Mouse (Mus musculus): ENCODE measurements at regions not wholly inside any gene's neighbourhood (a gene's known extent, or its start where the extent isn't known, plus 50 kb on each side); places are given as distances from the start of the nearest gene placed in this dataset.

GRCm38 (mm10) chr2:117769402-117770114, 342.1 kb upstream of the Thbs1 start:
- TF ChIP-seq HCFC1 (IDR thresholded peaks at IDR 0.05; ENCODE audit: borderline replicate concordance, insufficient read depth, low read length) (no peak), MAFK (IDR thresholded peaks at IDR 0.05; ENCODE audit: insufficient read depth, low read depth, low read length) (no peak), CHD2 (IDR thresholded peaks at IDR 0.05; ENCODE audit: low read depth, low read length) (no peak), ZC3H11A (IDR thresholded peaks at IDR 0.05; ENCODE audit: borderline replicate concordance, low read depth, low read length) (no peak), ZNF384 (IDR thresholded peaks at IDR 0.05; ENCODE audit: low read depth, low read length) (no peak)
- no peaks in the 10 kb centered on the region for H3K36me3 ChIP-seq (ENCODE audit: control insufficient read depth, insufficient read depth, low read length, poor library complexity, severe bottlenecking)
- no peaks in the 10 kb centered on the region for H3K4me1 ChIP-seq (ENCODE audit: control insufficient read depth in 2 of 2, insufficient read depth in 2 of 2, low read length in 2 of 2, poor library complexity in 1 of 2)
- no peak overlapping the region for H3K4me3 ChIP-seq (ENCODE audit: insufficient read depth in 1 of 2, low read depth in 1 of 2, low read length in 2 of 2, poor library complexity in 1 of 2, severe bottlenecking in 1 of 2)
- no peak overlapping the region for H3K9ac ChIP-seq (ENCODE audit: insufficient read depth, low read depth, low read length, poor library complexity, severe bottlenecking)
- DNase-seq (ENCODE audit: low read depth, low spot score): no peak
- no peak overlapping the region for H3K27ac ChIP-seq (ENCODE audit: insufficient read depth, low read depth, low read length, poor library complexity, severe bottlenecking)
- in situ Hi-C loops (cut with MboI; ENCODE audit: low sequenced_read_pairs in 2 of 2, unreplicated experiment in 2 of 2): no loop called here
- no peaks in the 10 kb centered on the region for H3K9me3 ChIP-seq (ENCODE audit: control insufficient read depth, insufficient read depth, low read depth, low read length)

- Histone ChIP-seq H3K27ac (ENCODE audit: insufficient read depth, low read depth, low read length, poor library complexity, severe bottlenecking) (no peak overlapping the region), H3K4me1 (ENCODE audit: control insufficient read depth in 2 of 2, insufficient read depth in 2 of 2, low read length in 2 of 2, poor library complexity in 1 of 2) (no peaks in the 10 kb centered on the region), H3K36me3 (ENCODE audit: control insufficient read depth, insufficient read depth, low read length, poor library complexity, severe bottlenecking) (no peaks in the 10 kb centered on the region), H3K4me3 (ENCODE audit: insufficient read depth in 1 of 2, low read depth in 1 of 2, low read length in 2 of 2, poor library complexity in 1 of 2, severe bottlenecking in 1 of 2) (no peak overlapping the region), H3K9ac (ENCODE audit: insufficient read depth, low read depth, low read length, poor library complexity, severe bottlenecking) (no peak overlapping the region), H3K9me3 (ENCODE audit: control insufficient read depth, insufficient read depth, low read depth, low read length) (no peaks in the 10 kb centered on the region)
- no peak for TF ChIP-seq MAFK (IDR thresholded peaks at IDR 0.05; ENCODE audit: insufficient read depth, low read depth, low read length)
- in situ Hi-C loops (cut with MboI; ENCODE audit: low sequenced_read_pairs in 2 of 2, unreplicated experiment in 2 of 2): no loop called here
- no peak for DNase-seq (ENCODE audit: low read depth, low spot score)
Measured at GRCm38 (mm10) chr2:117770115-117770485, 341.6 kb upstream of the Thbs1 start.

- Histone ChIP-seq H3K4me3 (ENCODE audit: insufficient read depth in 1 of 2, low read depth in 1 of 2, low read length in 2 of 2, poor library complexity in 1 of 2, severe bottlenecking in 1 of 2) (no peak overlapping the region), H3K9ac (ENCODE audit: insufficient read depth, low read depth, low read length, poor library complexity, severe bottlenecking) (no peak overlapping the region), H3K9me3 (ENCODE audit: control insufficient read depth, insufficient read depth, low read depth, low read length) (no peaks in the 10 kb centered on the region), H3K36me3 (ENCODE audit: control insufficient read depth, insufficient read depth, low read length, poor library complexity, severe bottlenecking) (no peaks in the 10 kb centered on the region), H3K4me1 (ENCODE audit: control insufficient read depth in 2 of 2, insufficient read depth in 2 of 2, low read length in 2 of 2, poor library complexity in 1 of 2) (no peaks in the 10 kb centered on the region), H3K27ac (ENCODE audit: insufficient read depth, low read depth, low read length, poor library complexity, severe bottlenecking) (no peak overlapping the region)
- TF ChIP-seq CHD2 (IDR thresholded peaks at IDR 0.05; ENCODE audit: low read depth, low read length): no peak
- TF ChIP-seq HCFC1 (IDR thresholded peaks at IDR 0.05; ENCODE audit: borderline replicate concordance, insufficient read depth, low read length): no peak
- peak; percentile 88 for TF ChIP-seq ZNF384 (IDR thresholded peaks at IDR 0.05; ENCODE audit: low read depth, low read length)
- no peak for TF ChIP-seq ZC3H11A (IDR thresholded peaks at IDR 0.05; ENCODE audit: borderline replicate concordance, low read depth, low read length)
- in situ Hi-C loops (cut with MboI; ENCODE audit: low sequenced_read_pairs in 2 of 2, unreplicated experiment in 2 of 2): no loop called here
- no peak for DNase-seq (ENCODE audit: low read depth, low spot score)
Measured at GRCm38 (mm10) chr2:117780287-117780686, 331.4 kb upstream of the Thbs1 start.

GRCm38 (mm10) chr2:117780816-117781215, 330.9 kb upstream of the Thbs1 start:
- H3K4me1 ChIP-seq (ENCODE audit: control insufficient read depth in 2 of 2, insufficient read depth in 2 of 2, low read length in 2 of 2, poor library complexity in 1 of 2): no peaks in the 10 kb centered on the region
- in situ Hi-C loops (cut with MboI; ENCODE audit: low sequenced_read_pairs in 2 of 2, unreplicated experiment in 2 of 2): no loop called here

GRCm38 (mm10) chr2:117787321-117787720, 324.4 kb upstream of the Thbs1 start:
- Histone ChIP-seq H3K4me3 (ENCODE audit: insufficient read depth in 1 of 2, low read depth in 1 of 2, low read length in 2 of 2, poor library complexity in 1 of 2, severe bottlenecking in 1 of 2) (no peak overlapping the region), H3K4me1 (ENCODE audit: control insufficient read depth in 2 of 2, insufficient read depth in 2 of 2, low read length in 2 of 2, poor library complexity in 1 of 2) (no peaks in the 10 kb centered on the region), H3K36me3 (ENCODE audit: control insufficient read depth, insufficient read depth, low read length, poor library complexity, severe bottlenecking) (no peaks in the 10 kb centered on the region), H3K9me3 (ENCODE audit: control insufficient read depth, insufficient read depth, low read depth, low read length) (no peaks in the 10 kb centered on the region), H3K9ac (ENCODE audit: insufficient read depth, low read depth, low read length, poor library complexity, severe bottlenecking) (no peak overlapping the region), H3K27ac (ENCODE audit: insufficient read depth, low read depth, low read length, poor library complexity, severe bottlenecking) (no peak overlapping the region)
- in situ Hi-C loops (cut with MboI; ENCODE audit: low sequenced_read_pairs in 2 of 2, unreplicated experiment in 2 of 2): no loop called here
- TF ChIP-seq HCFC1 (IDR thresholded peaks at IDR 0.05; ENCODE audit: borderline replicate concordance, insufficient read depth, low read length) (no peak), ZC3H11A (IDR thresholded peaks at IDR 0.05; ENCODE audit: borderline replicate concordance, low read depth, low read length) (no peak), ZNF384 (IDR thresholded peaks at IDR 0.05; ENCODE audit: low read depth, low read length) (no peak)
- peak; percentile 3 for DNase-seq (ENCODE audit: low read depth, low spot score)

More at GRCm38 (mm10) chr2:117780816-117781215, 330.9 kb upstream of the Thbs1 start:
- Histone ChIP-seq H3K9me3 (ENCODE audit: control insufficient read depth, insufficient read depth, low read depth, low read length) (no peaks in the 10 kb centered on the region), H3K4me3 (ENCODE audit: insufficient read depth in 1 of 2, low read depth in 1 of 2, low read length in 2 of 2, poor library complexity in 1 of 2, severe bottlenecking in 1 of 2) (no peak overlapping the region), H3K9ac (ENCODE audit: insufficient read depth, low read depth, low read length, poor library complexity, severe bottlenecking) (no peak overlapping the region), H3K36me3 (ENCODE audit: control insufficient read depth, insufficient read depth, low read length, poor library complexity, severe bottlenecking) (no peaks in the 10 kb centered on the region), H3K27ac (ENCODE audit: insufficient read depth, low read depth, low read length, poor library complexity, severe bottlenecking) (no peak overlapping the region)
- TF ChIP-seq MAFK (IDR thresholded peaks at IDR 0.05; ENCODE audit: insufficient read depth, low read depth, low read length) (no peak), ZNF384 (IDR thresholded peaks at IDR 0.05; ENCODE audit: low read depth, low read length) (no peak), HCFC1 (IDR thresholded peaks at IDR 0.05; ENCODE audit: borderline replicate concordance, insufficient read depth, low read length) (no peak), ZC3H11A (IDR thresholded peaks at IDR 0.05; ENCODE audit: borderline replicate concordance, low read depth, low read length) (no peak), CHD2 (IDR thresholded peaks at IDR 0.05; ENCODE audit: low read depth, low read length) (no peak)
- DNase-seq (ENCODE audit: low read depth, low spot score): no peak
